Mouse (Mus musculus): ENCODE measurements at regions not wholly inside any gene's neighbourhood (a gene's known extent, or its start where the extent isn't known, plus 50 kb on each side); places are given as distances from the start of the nearest gene placed in this dataset.

GRCm38 (mm10) chr2:146723172-146723571 lies 132.5 kb upstream of the Kiz start:
- TF ChIP-seq CTCF (conservative IDR thresholded peaks at IDR 0.05; ENCODE audit: low read length), result no peak
- no peak for TF ChIP-seq NANOG (IDR thresholded peaks at IDR 0.05; ENCODE audit: borderline replicate concordance, low read length)

All from E14TG2a.4 (cell line).